In the genomic region with DNA sequence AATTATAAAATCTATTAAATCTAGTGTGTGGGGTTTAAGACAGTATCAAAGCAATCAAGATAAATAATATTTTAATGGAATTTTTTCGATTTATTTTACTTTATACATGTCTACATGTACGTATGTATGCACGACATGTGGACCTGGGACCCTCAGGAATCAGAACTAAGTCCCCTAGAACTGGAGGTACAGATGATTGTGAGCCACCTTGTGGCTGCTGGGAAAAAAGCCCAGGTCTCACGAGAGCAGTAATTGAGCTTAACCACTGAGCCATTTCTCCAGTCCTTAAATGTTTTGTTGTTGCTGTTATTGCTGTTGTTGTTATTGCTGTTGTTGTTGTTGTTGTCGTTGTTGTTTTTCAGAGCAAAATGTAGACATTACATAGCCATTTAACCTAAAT, we compare ENCODE assay signal across 24 mouse cellular contexts. TPM values are rescaled to one million over a fixed set of nuclear protein-coding genes. Genes with fewer than 3 reads are reported as not detected.
A peak's percentile ranks its signal among the peaks of the same experiment; 100 is the strongest.
DNase-seq lines count a peak whose midpoint lies in the region; ATAC-seq and TF ChIP-seq lines count a peak whose summit lies in the region.
"Had no signal": no experiment of that assay in that cellular context is flagged by ENCODE, and none has a peak within 500 bp of the region (broad histone marks: within the 10 kb centered on the region; RNA-seq: fewer than 3 reads in every experiment).

No protein-coding gene starts in this region.

- WGBS in heart, postnatal 0 days = 73% methylated on average over 5 of the region's 5 CpGs
- WGBS in midbrain, postnatal 0 days = 79% methylated on average over 5 of the region's 5 CpGs
- WGBS in midbrain, embryonic 11.5 days = 79% methylated on average over 5 of the region's 5 CpGs
- WGBS in stomach, postnatal 0 days = 75% methylated on average over 5 of the region's 5 CpGs

- no peak overlapping the region for H3K27ac ChIP-seq in heart, postnatal 0 days (ENCODE audit: low read depth)
- H3K27ac ChIP-seq in layer of hippocampus, adult 2 months = no peak overlapping the region
- H3K27ac ChIP-seq in midbrain, postnatal 0 days (ENCODE audit: low read depth, low read length) = no peak overlapping the region
- no peak overlapping the region for H3K27ac ChIP-seq in midbrain, embryonic 11.5 days (ENCODE audit: low read depth, low read length)
- no peak overlapping the region for H3K27ac ChIP-seq in stomach, postnatal 0 days (replicated peaks)
- H3K27ac ChIP-seq: embryonic facial prominence, embryonic 12.5 days; embryonic facial prominence, embryonic 15.5 days; forebrain, embryonic 15.5 days; gastrocnemius, adult 2 months; hindbrain, embryonic 15.5 days; intestine, embryonic 15.5 days had no signal

- no peaks in the 10 kb centered on the region for H3K9me3 ChIP-seq in heart, postnatal 0 days (replicated peaks; ENCODE audit: control insufficient read depth, low read length)
- no peaks in the 10 kb centered on the region for H3K9me3 ChIP-seq in midbrain, postnatal 0 days (ENCODE audit: low read length)
- H3K9me3 ChIP-seq in midbrain, embryonic 11.5 days (ENCODE audit: control insufficient read depth, low read length) = no peaks in the 10 kb centered on the region
- H3K9me3 ChIP-seq in stomach, postnatal 0 days (ENCODE audit: control insufficient read depth, low read length) = no peaks in the 10 kb centered on the region
- H3K9me3 ChIP-seq: embryonic facial prominence, embryonic 12.5 days; embryonic facial prominence, embryonic 15.5 days; forebrain, embryonic 15.5 days; hindbrain, embryonic 15.5 days; intestine, embryonic 15.5 days had no signal

- no peaks in the 10 kb centered on the region for H3K27me3 ChIP-seq in heart, postnatal 0 days (ENCODE audit: control insufficient read depth, insufficient read depth, low read length)
- H3K27me3 ChIP-seq in midbrain, postnatal 0 days (ENCODE audit: insufficient read depth, low read length) = no peaks in the 10 kb centered on the region
- H3K27me3 ChIP-seq in midbrain, embryonic 11.5 days (ENCODE audit: control insufficient read depth, insufficient read depth, low read length) = no peaks in the 10 kb centered on the region
- no peaks in the 10 kb centered on the region for H3K27me3 ChIP-seq in stomach, postnatal 0 days (ENCODE audit: control insufficient read depth, insufficient read depth, low read length)
- H3K27me3 ChIP-seq: embryonic facial prominence, embryonic 12.5 days; embryonic facial prominence, embryonic 15.5 days; forebrain, embryonic 15.5 days; hindbrain, embryonic 15.5 days; intestine, embryonic 15.5 days had no signal

- H3K4me3 ChIP-seq in heart, postnatal 0 days (ENCODE audit: low read depth, low read length) = no peak overlapping the region
- H3K4me3 ChIP-seq in layer of hippocampus, adult 2 months = no peak overlapping the region
- H3K4me3 ChIP-seq in midbrain, postnatal 0 days (ENCODE audit: low read depth, low read length) = no peak overlapping the region
- H3K4me3 ChIP-seq in midbrain, embryonic 11.5 days (ENCODE audit: low read depth, low read length) = no peak overlapping the region
- H3K4me3 ChIP-seq in stomach, postnatal 0 days (ENCODE audit: low read depth, low read length) = no peak overlapping the region
- H3K4me3 ChIP-seq: embryonic facial prominence, embryonic 12.5 days; embryonic facial prominence, embryonic 15.5 days; forebrain, embryonic 15.5 days; gastrocnemius, adult 2 months; hindbrain, embryonic 15.5 days; intestine, embryonic 15.5 days had no signal

- no peaks in the 10 kb centered on the region for H3K4me1 ChIP-seq in heart, postnatal 0 days (ENCODE audit: control insufficient read depth, insufficient read depth)
- no peaks in the 10 kb centered on the region for H3K4me1 ChIP-seq in midbrain, postnatal 0 days (ENCODE audit: insufficient read depth, low read length)
- no peaks in the 10 kb centered on the region for H3K4me1 ChIP-seq in midbrain, embryonic 11.5 days (ENCODE audit: control insufficient read depth, insufficient read depth, low read length)
- H3K4me1 ChIP-seq in stomach, postnatal 0 days (replicated peaks; ENCODE audit: control insufficient read depth, insufficient read depth) = no peaks in the 10 kb centered on the region
- H3K4me1 ChIP-seq: embryonic facial prominence, embryonic 12.5 days; embryonic facial prominence, embryonic 15.5 days; hindbrain, embryonic 15.5 days; intestine, embryonic 15.5 days had no signal

- no peak overlapping the region for H3K4me2 ChIP-seq in heart, postnatal 0 days (ENCODE audit: low read depth, low read length)
- no peak overlapping the region for H3K4me2 ChIP-seq in midbrain, postnatal 0 days (ENCODE audit: low read depth, low read length, poor library complexity, severe bottlenecking)
- H3K4me2 ChIP-seq in midbrain, embryonic 11.5 days = no peak overlapping the region
- no peak overlapping the region for H3K4me2 ChIP-seq in stomach, postnatal 0 days (replicated peaks; ENCODE audit: low read depth)
- H3K4me2 ChIP-seq: embryonic facial prominence, embryonic 12.5 days; embryonic facial prominence, embryonic 15.5 days; forebrain, embryonic 15.5 days; heart, embryonic 11.5 days; hindbrain, embryonic 15.5 days; intestine, embryonic 15.5 days had no signal

- DNase-seq in heart, postnatal 0 days (ENCODE audit: low spot score) = no peak
- DNase-seq in heart, postnatal 14 days = no peak
- no peak for DNase-seq in layer of hippocampus, adult 2 months (ENCODE audit: low spot score in 2 of 2)
- no peak for DNase-seq in layer of hippocampus, postnatal 25 days (ENCODE audit: extremely low spot score in 1 of 2, low spot score in 1 of 2)
- DNase-seq in midbrain, postnatal 0 days (ENCODE audit: low spot score) = peak; percentile 15
- no peak for DNase-seq in midbrain, embryonic 11.5 days (ENCODE audit: low spot score, missing footprints)
- DNase-seq in stomach, postnatal 0 days (ENCODE audit: low spot score) = no peak
- no peak for DNase-seq in cerebellum, adult 18-20 months
- DNase-seq: adrenal gland, adult 2 months; adrenal gland, postnatal 14 days; B cell, adult 2 months; cerebellum, adult 11-12 months; cerebellum, adult 9-10 months; cerebellum, postnatal 14 days; gastrocnemius, adult 2 months; gastrocnemius, postnatal 14 days; heart, postnatal 10 days; heart, postnatal 4 days had no signal

- peaks cover 25% of the 10 kb centered on the region; the same call in 1 of the 2 replicates for H3K36me3 ChIP-seq in heart, postnatal 0 days (replicated peaks; ENCODE audit: control insufficient read depth, insufficient read depth, low read length)
- peaks cover 26% of the 10 kb centered on the region for H3K36me3 ChIP-seq in midbrain, postnatal 0 days (ENCODE audit: insufficient read depth, low read length)
- H3K36me3 ChIP-seq in midbrain, embryonic 11.5 days (ENCODE audit: control insufficient read depth, insufficient read depth, low read length) = peaks cover 10% of the 10 kb centered on the region
- H3K36me3 ChIP-seq in stomach, postnatal 0 days (ENCODE audit: control insufficient read depth, insufficient read depth, low read length) = peaks cover 12% of the 10 kb centered on the region

- TF ChIP-seq EP300 in heart, postnatal 0 days (IDR thresholded peaks at IDR 0.05; ENCODE audit: low read depth) = no peak
- TF ChIP-seq EP300 in stomach, postnatal 0 days (optimal IDR thresholded peaks at IDR 0.05) = no peak

- no peak for ATAC-seq in heart, postnatal 0 days (ENCODE audit: insufficient read depth, low read depth)
- no peak for ATAC-seq in midbrain, postnatal 0 days (ENCODE audit: low FRiP score)
- ATAC-seq in midbrain, embryonic 11.5 days (ENCODE audit: low FRiP score) = no peak
- no peak for ATAC-seq in stomach, postnatal 0 days (ENCODE audit: low FRiP score, low TSS enrichment)
- ATAC-seq: intestine, embryonic 15.5 days had no signal

- peak; percentile 28 for TF ChIP-seq CTCF in heart, postnatal 0 days (IDR thresholded peaks at IDR 0.05; ENCODE audit: low read depth)
- TF ChIP-seq CTCF in layer of hippocampus, adult 2 months (conservative IDR thresholded peaks at IDR 0.05) = peak; percentile 56
- TF ChIP-seq CTCF in midbrain, postnatal 0 days (IDR thresholded peaks at IDR 0.05) = peak; percentile 57
- TF ChIP-seq CTCF in stomach, postnatal 0 days (IDR thresholded peaks at IDR 0.05; ENCODE audit: low read depth) = peak; percentile 28

- no peak overlapping the region for H3K9ac ChIP-seq in heart, postnatal 0 days (replicated peaks; ENCODE audit: low read depth, low read length)
- H3K9ac ChIP-seq in midbrain, postnatal 0 days (replicated peaks; ENCODE audit: low read length, poor library complexity, severe bottlenecking) = no peak overlapping the region
- no peak overlapping the region for H3K9ac ChIP-seq in midbrain, embryonic 11.5 days (ENCODE audit: low read length)
- H3K9ac ChIP-seq in stomach, postnatal 0 days (ENCODE audit: low read length) = no peak overlapping the region
- H3K9ac ChIP-seq: embryonic facial prominence, embryonic 12.5 days; embryonic facial prominence, embryonic 15.5 days; forebrain, embryonic 15.5 days; hindbrain, embryonic 15.5 days; intestine, embryonic 15.5 days had no signal

- intact Hi-C loops in heart, postnatal 14 days (cut with DNase I) = no loop called here

RNA-seq across cellular contexts. Expression of a gene that starts 21.0 kb away (rescaled TPM):
- total RNA-seq in heart, postnatal 0 days (2014; rRNA removed; ENCODE audit: low replicate concordance) = 3.5 and 3.6 TPM in 2 replicates
- polyA plus RNA-seq in heart, postnatal 0 days (2015; fragmentation: Nextera tagmentation; extraction: Ambion mirVana) = 1.7 and 1.9 TPM in 2 replicates
- 1 to 10 TPM; 8.4 to 9.7 TPM for total RNA-seq in heart, postnatal 14 days (2021)
- total RNA-seq in layer of hippocampus, adult 2 months (2021) = 10 to 100 TPM; 58.2 to 59.9 TPM
- 10 to 100 TPM; 66.4 to 74.3 TPM for total RNA-seq in layer of hippocampus, postnatal 25 days (2021)
- total RNA-seq in midbrain, postnatal 0 days (2014; rRNA removed) = 13.7 and 21.2 TPM in 2 replicates
- 5.2 and 5.5 TPM in 2 replicates for polyA plus RNA-seq in midbrain, postnatal 0 days (2015; fragmentation: Nextera tagmentation; extraction: Ambion mirVana)
- 10.7 and 12.1 TPM in 2 replicates for polyA plus RNA-seq in midbrain, embryonic 11.5 days (2014; fragmentation: Nextera tagmentation; extraction: Ambion mirVana)
- 3.8 and 4.4 TPM in 2 replicates for polyA plus RNA-seq in stomach, postnatal 0 days (2015; fragmentation: Nextera tagmentation; extraction: Ambion mirVana)

RNA-seq across cellular contexts. Expression of a gene that starts 52.6 kb away (rescaled TPM):
- total RNA-seq in heart, postnatal 0 days (2014; rRNA removed; ENCODE audit: low replicate concordance) = 19.2 and 20.4 TPM in 2 replicates
- polyA plus RNA-seq in heart, postnatal 0 days (2015; fragmentation: Nextera tagmentation; extraction: Ambion mirVana) = 6.7 and 7.7 TPM in 2 replicates
- 10 to 100 TPM; 45.4 to 46.2 TPM for total RNA-seq in heart, postnatal 14 days (2021)
- 10 to 100 TPM; 47.8 to 51.9 TPM for total RNA-seq in layer of hippocampus, adult 2 months (2021)
- 10 to 100 TPM; 43.6 to 44.0 TPM for total RNA-seq in layer of hippocampus, postnatal 25 days (2021)
- total RNA-seq in midbrain, postnatal 0 days (2014; rRNA removed) = 43.3 and 51.8 TPM in 2 replicates
- polyA plus RNA-seq in midbrain, postnatal 0 days (2015; fragmentation: Nextera tagmentation; extraction: Ambion mirVana) = 8.6 and 10.2 TPM in 2 replicates
- polyA plus RNA-seq in midbrain, embryonic 11.5 days (2014; fragmentation: Nextera tagmentation; extraction: Ambion mirVana) = 12.7 and 14.0 TPM in 2 replicates
- 5.8 and 6.4 TPM in 2 replicates for polyA plus RNA-seq in stomach, postnatal 0 days (2015; fragmentation: Nextera tagmentation; extraction: Ambion mirVana)
